Mouse (Mus musculus) kidney, adult 2 months (tissue): ENCODE data around the gene Zfp719.

Experiments used
- CTCF ChIP-seq: fragments of 200-500 bp; conservative IDR thresholded peaks from 2 replicates; pipeline ENCODE4 v1.5.1; 2011; ENCODE audit warnings: low read depth, mild to moderate bottlenecking, control low read depth, low read length, moderate library complexity, mixed read lengths; ENCODE audit not compliant: insufficient read depth, insufficient read length
- POLR2A ChIP-seq: fragments of 200-500 bp; IDR thresholded peaks from one replicate; pipeline ENCODE4 v1.6.1; 2011; ENCODE audit warnings: low read depth, low read length, control low read depth

DNA sequence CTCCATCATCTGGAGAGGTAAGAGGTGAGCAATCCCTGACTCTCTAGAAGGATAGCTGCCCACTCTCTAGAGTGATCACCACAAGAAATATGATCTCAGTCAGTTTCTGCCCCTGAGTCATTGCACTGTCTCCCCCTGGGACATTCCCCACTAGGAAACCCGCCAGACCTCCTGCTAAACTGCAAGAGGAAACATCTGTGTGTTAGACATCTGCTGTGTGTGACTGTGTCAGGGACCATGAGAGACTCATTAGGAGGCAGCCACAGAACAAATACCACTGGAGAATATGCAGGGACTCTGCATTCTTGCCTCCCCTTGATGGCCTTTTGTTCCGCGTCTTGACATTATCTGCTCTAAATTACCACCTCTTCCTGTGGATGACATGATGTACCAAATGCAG lies 24.9 kb upstream of the Zfp719 start:
- TF ChIP-seq CTCF (no peak), POLR2A (no peak)
